Mouse (Mus musculus): Measurements from ENCODE around the gene Plxna2. TPM values are rescaled to one million over a fixed set of nuclear protein-coding genes. Genes with fewer than 3 reads are reported as not detected.

The Plxna2 gene
- total RNA-seq, 4 experiments from 2014 or later = 18.8 to 28.3 (median 25.5) TPM

- peak; percentile 84 for DNase-seq (ENCODE audit: low spot score)
Measured at GRCm38 (mm10) chr1:194660426-194661119, 42.6 kb downstream of the Plxna2 start.

GRCm38 (mm10) chr1:194663021-194663420 lies 45.0 kb downstream of the Plxna2 start:
- no peak for DNase-seq (ENCODE audit: low spot score)

- DNase-seq (ENCODE audit: low spot score) = no peak
Measured at GRCm38 (mm10) chr1:194665715-194666114, 47.7 kb downstream of the Plxna2 start.

GRCm38 (mm10) chr1:194671783-194672524 lies 53.9 kb downstream of the Plxna2 start:
- no peak for DNase-seq (ENCODE audit: low spot score)

GRCm38 (mm10) chr1:194672525-194672894 lies 54.5 kb downstream of the Plxna2 start:
- no peak for DNase-seq (ENCODE audit: low spot score)

- DNase-seq (ENCODE audit: low spot score) = no peak
Measured at GRCm38 (mm10) chr1:194673229-194673628, 55.2 kb downstream of the Plxna2 start.

GRCm38 (mm10) chr1:194675106-194675890 lies 57.3 kb downstream of the Plxna2 start:
- no peak for DNase-seq (ENCODE audit: low spot score)

GRCm38 (mm10) chr1:194675891-194676200 lies 57.8 kb downstream of the Plxna2 start:
- no peak for DNase-seq (ENCODE audit: low spot score)

GRCm38 (mm10) chr1:194677878-194678277 lies 59.9 kb downstream of the Plxna2 start:
- DNase-seq (ENCODE audit: low spot score) = no peak

- no peak for DNase-seq (ENCODE audit: low spot score)
Measured at GRCm38 (mm10) chr1:194679147-194679546, 61.1 kb downstream of the Plxna2 start.

- DNase-seq (ENCODE audit: low spot score) = no peak
Measured at GRCm38 (mm10) chr1:194680136-194680535, 62.1 kb downstream of the Plxna2 start.

- DNase-seq (ENCODE audit: low spot score) = no peak
Measured at GRCm38 (mm10) chr1:194682021-194682420, 64.0 kb downstream of the Plxna2 start.

- DNase-seq (ENCODE audit: low spot score) = no peak
Measured at GRCm38 (mm10) chr1:194683132-194683531, 65.1 kb downstream of the Plxna2 start.

- DNase-seq (ENCODE audit: low spot score) = no peak
Measured at GRCm38 (mm10) chr1:194685896-194686295, 67.9 kb downstream of the Plxna2 start.

- peak; percentile 52 for DNase-seq (ENCODE audit: low spot score)
Measured at GRCm38 (mm10) chr1:194687746-194688145, 69.7 kb downstream of the Plxna2 start.

- no peak for DNase-seq (ENCODE audit: low spot score)
Measured at GRCm38 (mm10) chr1:194688161-194688560, 70.1 kb downstream of the Plxna2 start.

GRCm38 (mm10) chr1:194693063-194693462 lies 75.0 kb downstream of the Plxna2 start:
- no peak for DNase-seq (ENCODE audit: low spot score)

- no peak for DNase-seq (ENCODE audit: low spot score)
Measured at GRCm38 (mm10) chr1:194693488-194693887, 75.5 kb downstream of the Plxna2 start.

- no peak for DNase-seq (ENCODE audit: low spot score)
Measured at GRCm38 (mm10) chr1:194694805-194695204, 76.8 kb downstream of the Plxna2 start.

- DNase-seq (ENCODE audit: low spot score) = peak; percentile 55
Measured at GRCm38 (mm10) chr1:194697439-194697838, 79.4 kb downstream of the Plxna2 start.

GRCm38 (mm10) chr1:194699321-194699720 lies 81.3 kb downstream of the Plxna2 start:
- no peak for DNase-seq (ENCODE audit: low spot score)

GRCm38 (mm10) chr1:194703235-194703634 lies 85.2 kb downstream of the Plxna2 start:
- no peak for DNase-seq (ENCODE audit: low spot score)

Data from heart, adult 8-10 months (tissue).